Mouse (Mus musculus) liver, embryonic 14.5 days (tissue): ENCODE results near the gene Fgfr2.

Source experiments
- CTCF ChIP-seq: IDR thresholded peaks from 2 replicates; pipeline ENCODE4 v1.5.1; 2016; ENCODE audit warnings: antibody characterized with exemption, low read depth, control low read depth
- EP300 ChIP-seq: IDR thresholded peaks from 2 replicates; pipeline ENCODE4 v1.6.1; 2016; ENCODE audit warnings: antibody characterized with exemption, low read depth

- TF ChIP-seq CTCF = no peak
- TF ChIP-seq EP300 = no peak
These were observed 228.2 kb downstream of the Fgfr2 start for GRCm38 (mm10) chr7:132894841-132895555.
